Mouse (Mus musculus) liver, embryonic 14.5 days (tissue): Measurements from ENCODE around the gene Mbnl2. TPM values are rescaled to one million over a fixed set of nuclear protein-coding genes. Genes with fewer than 3 reads are reported as not detected.

Experiments used
- ATAC-seq: fragments of 200-750 bp; cut with Nextera tagmentation; 2 replicates; pipeline ENCODE4 v1.8.0; 2017; ENCODE audit warnings: moderate number of reproducible peaks, mild to moderate bottlenecking, moderate library complexity; ENCODE audit not compliant: insufficient read depth
- DNase-seq, 3 experiments: peaks; one replicate each; pipeline ENCODE4 v3.0.0-alpha.2; 2012 to 2013; ENCODE audit warnings: low read depth in 3 of 3, low spot score in 3 of 3
- H3K27ac ChIP-seq: fragments of 300-500 bp; sonication (generic); 2 replicates; pipeline ENCODE4 v1.5.1; 2014; ENCODE audit warnings: moderate library complexity, mild to moderate bottlenecking, control low read depth, inconsistent platforms
- H3K27me3 ChIP-seq: fragments of 300-500 bp; sonication (generic); 2 replicates; pipeline ENCODE4 v1.6.1; 2014; ENCODE audit warnings: mild to moderate bottlenecking, low read length, moderate library complexity; ENCODE audit not compliant: control insufficient read depth, insufficient read depth
- H3K36me3 ChIP-seq: fragments of 300-500 bp; sonication (generic); replicated peaks from 2 replicates; pipeline ENCODE4 v1.6.1; 2014; ENCODE audit warnings: low read depth; ENCODE audit not compliant: control insufficient read depth, insufficient read depth
- H3K4me1 ChIP-seq, 2 experiments: fragments of 200-500 bp in 1 of 2; fragments of 300-500 bp in 1 of 2; sonication (generic) in 1 of 2; replicated peaks; 2 replicates each; pipeline ENCODE4 v1.6.1; 2012 to 2014; ENCODE audit warnings: antibody characterized with exemption in 1 of 2, inconsistent platforms in 1 of 2, low read length in 1 of 2; ENCODE audit not compliant: control insufficient read depth in 2 of 2, insufficient read depth in 2 of 2
- H3K4me2 ChIP-seq: fragments of 300-500 bp; sonication (generic); 2 replicates; pipeline ENCODE4 v1.6.1; 2014; ENCODE audit warnings: low read depth, mild to moderate bottlenecking, control low read depth, moderate library complexity
- H3K4me3 ChIP-seq, 2 experiments: fragments of 200-500 bp in 1 of 2; fragments of 300-500 bp in 1 of 2; sonication (generic) in 1 of 2; 2 replicates each; pipeline ENCODE4 v1.5.1; 2012 to 2014; ENCODE audit warnings: low read depth in 2 of 2, low read length in 2 of 2, mild to moderate bottlenecking in 2 of 2, control low read depth in 1 of 2, inconsistent platforms in 1 of 2, moderate library complexity in 1 of 2; ENCODE audit not compliant: insufficient read depth in 1 of 2
- H3K9ac ChIP-seq: fragments of 300-500 bp; sonication (generic); replicated peaks from 2 replicates; pipeline ENCODE4 v1.6.1; 2014; ENCODE audit warnings: mild to moderate bottlenecking, control low read depth, moderate library complexity
- H3K9me3 ChIP-seq: fragments of 300-500 bp; sonication (generic); 2 replicates; pipeline ENCODE4 v1.6.1; 2016; ENCODE audit warnings: low read length, mixed read lengths; ENCODE audit not compliant: control insufficient read depth
- CTCF ChIP-seq: IDR thresholded peaks from 2 replicates; pipeline ENCODE4 v1.5.1; 2016; ENCODE audit warnings: antibody characterized with exemption, low read depth, control low read depth
- EP300 ChIP-seq: IDR thresholded peaks from 2 replicates; pipeline ENCODE4 v1.6.1; 2016; ENCODE audit warnings: antibody characterized with exemption, low read depth
- WGBS: fragments of 180-500 bp; shearing (Covaris S2); extraction: QIAGEN DNeasy Blood & Tissue Kit; methylation state at CpG from one replicate; pipeline ENCODE4 v1.1.7; 2014; ENCODE audit not compliant: insufficient replicate concordance; 5-methylcytosine and 5-hydroxymethylcytosine counted together
- polyA plus RNA-seq, 2 experiments: library from polyadenylated mRNA; depleted of rRNA in 1 of 2; stranded (reverse) in 1 of 2; unstranded in 1 of 2; fragments of >200 nt; fragmentation: Nextera tagmentation in 1 of 2; extraction: Ambion mirVana in 1 of 2; gene quantifications; 2 replicates each; pipeline versions ENCODE4 v1.2.1 to v1.2.3; 2012 to 2014

Mbnl2 gene
- polyA plus RNA-seq, 2 experiments = 6.5 to 13.5 TPM

- DNase-seq (no peak), ATAC-seq (no peak)
- no peaks in the 10 kb centered on the region for H3K27me3 ChIP-seq
- H3K4me2 ChIP-seq = no peak overlapping the region
- no peaks in the 10 kb centered on the region for H3K36me3 ChIP-seq
- 63% methylated on average over 5 of the region's 5 CpGs for WGBS
- H3K9me3 ChIP-seq = no peaks in the 10 kb centered on the region
- no peak overlapping the region for H3K9ac ChIP-seq
- no peak overlapping the region for H3K27ac ChIP-seq
- H3K4me1 ChIP-seq = no peaks in the 10 kb centered on the region
- no peak overlapping the region for H3K4me3 ChIP-seq
- TF ChIP-seq EP300 (no peak), CTCF (no peak)
These were observed 32.8 kb upstream of the Mbnl2 start for GRCm38 (mm10) chr14:120242711-120243110.

DNA sequence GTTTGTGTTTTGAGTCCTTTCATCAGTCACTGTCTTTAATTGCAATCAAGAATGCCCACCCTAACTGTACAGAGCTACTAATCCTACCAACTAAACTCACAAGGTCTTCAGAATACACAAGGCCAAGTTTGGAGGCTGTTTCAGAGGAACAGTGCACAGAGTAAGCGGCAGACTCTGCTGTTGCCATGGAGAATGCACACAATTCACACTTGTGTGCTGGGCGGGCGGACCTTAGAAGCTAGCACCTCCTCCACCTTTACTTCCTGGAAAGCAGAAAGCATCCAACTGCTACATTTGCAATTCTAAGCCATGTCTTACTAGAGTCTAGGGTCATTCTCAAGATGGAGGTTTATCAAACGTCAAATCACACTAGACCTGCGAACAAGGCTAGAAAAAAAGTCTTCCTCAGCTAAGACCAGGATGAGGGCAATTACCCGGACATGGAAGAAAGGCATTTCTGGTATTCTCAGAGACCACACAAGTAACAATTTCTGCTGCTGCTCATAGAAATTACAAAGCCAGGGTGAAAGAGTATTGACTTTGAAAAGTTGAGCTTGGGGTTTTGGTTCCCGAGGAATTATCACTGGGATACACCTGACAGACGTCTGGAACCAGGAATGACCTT, 30.3 kb upstream of the Mbnl2 start:
- no peak for ATAC-seq
- Histone ChIP-seq H3K4me3 (no peak overlapping the region), H3K27me3 (no peaks in the 10 kb centered on the region), H3K9ac (no peak overlapping the region), H3K36me3 (no peaks in the 10 kb centered on the region), H3K4me1 (no peaks in the 10 kb centered on the region), H3K9me3 (no peaks in the 10 kb centered on the region), H3K4me2 (no peak overlapping the region), H3K27ac (no peak overlapping the region)
- no peak for DNase-seq
- 60% methylated on average over 8 of the region's 8 CpGs for WGBS
- TF ChIP-seq EP300 (no peak), CTCF (no peak)

- H3K4me2 ChIP-seq = no peak overlapping the region
- TF ChIP-seq CTCF (no peak), EP300 (no peak)
- 61% methylated on average over 7 of the region's 7 CpGs for WGBS
- H3K9me3 ChIP-seq = no peaks in the 10 kb centered on the region
- H3K9ac ChIP-seq = no peak overlapping the region
- H3K27ac ChIP-seq = no peak overlapping the region
- ATAC-seq (no peak), DNase-seq (no peak)
- no peak overlapping the region for H3K4me3 ChIP-seq
- H3K4me1 ChIP-seq = no peaks in the 10 kb centered on the region
- H3K36me3 ChIP-seq = no peaks in the 10 kb centered on the region
- H3K27me3 ChIP-seq = no peaks in the 10 kb centered on the region
These were observed 22.1 kb upstream of the Mbnl2 start for GRCm38 (mm10) chr14:120253331-120253730.

- H3K9ac ChIP-seq = no peak overlapping the region
- no peaks in the 10 kb centered on the region for H3K4me1 ChIP-seq
- TF ChIP-seq EP300 (no peak), CTCF (peak; percentile 39)
- no peak overlapping the region for H3K4me3 ChIP-seq
- H3K4me2 ChIP-seq = no peak overlapping the region
- H3K36me3 ChIP-seq = no peaks in the 10 kb centered on the region
- H3K9me3 ChIP-seq = no peaks in the 10 kb centered on the region
- WGBS = 82% methylated on average over 2 of the region's 2 CpGs
- DNase-seq = no peak
- H3K27ac ChIP-seq = no peak overlapping the region
- no peaks in the 10 kb centered on the region for H3K27me3 ChIP-seq
- no peak for ATAC-seq
These were observed 19.3 kb upstream of the Mbnl2 start for GRCm38 (mm10) chr14:120256146-120256545.

- Histone ChIP-seq H3K36me3 (no peaks in the 10 kb centered on the region), H3K4me3 (no peak overlapping the region), H3K9me3 (no peaks in the 10 kb centered on the region), H3K4me1 (no peaks in the 10 kb centered on the region), H3K4me2 (peak overlapping the region; percentile 9), H3K27me3 (no peaks in the 10 kb centered on the region), H3K27ac (no peak overlapping the region), H3K9ac (no peak overlapping the region)
- ATAC-seq = no peak
- whole genome bisulfite sequencing = 60% methylated on average over 15 of the region's 15 CpGs
- TF ChIP-seq CTCF (no peak), EP300 (no peak)
- DNase-seq = no peak
These were observed 18.7 kb upstream of the Mbnl2 start for GRCm38 (mm10) chr14:120256623-120257384.
